39 mouse cellular contexts compared by ENCODE assay signal in the genomic region with DNA sequence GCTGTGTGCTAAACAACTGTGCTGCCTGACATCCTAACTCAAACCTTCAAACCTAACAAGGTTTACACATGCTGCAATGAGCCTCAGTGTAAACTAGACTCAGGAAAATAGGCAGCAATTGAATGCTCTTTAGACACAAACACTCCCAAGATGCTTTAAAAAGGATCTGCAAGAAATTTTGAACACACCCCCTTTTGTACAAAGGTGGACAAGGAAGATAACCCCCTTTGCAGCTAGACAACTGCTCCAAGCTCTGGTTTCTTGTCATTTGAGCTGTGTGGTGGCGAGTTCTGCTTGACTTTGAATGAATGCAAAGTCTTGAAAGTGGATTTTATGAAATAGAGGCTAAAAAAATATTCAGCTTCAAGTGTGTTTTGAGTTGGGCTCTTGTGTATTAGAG. TPM values are rescaled to one million over a fixed set of nuclear protein-coding genes. Genes with fewer than 3 reads are reported as not detected.
"Had no signal": no experiment of that assay in that cellular context is flagged by ENCODE, and none has a peak within 500 bp of the region (broad histone marks: within the 10 kb centered on the region; RNA-seq: fewer than 3 reads in every experiment).

No protein-coding gene starts in this region.

- H3K9me3 ChIP-seq: heart, embryonic 10.5 days; heart, embryonic 12.5 days; heart, embryonic 13.5 days; heart, embryonic 15.5 days; hindbrain, embryonic 10.5 days; hindbrain, embryonic 12.5 days; hindbrain, embryonic 13.5 days; hindbrain, embryonic 15.5 days; intestine, embryonic 15.5 days; kidney, embryonic 15.5 days had no signal

- DNase-seq: heart, postnatal 14 days; heart, postnatal 36 days; heart, postnatal 4 days; kidney, adult 11 months; kidney, adult 18-20 months; kidney, adult 2 months; kidney, adult 8-10 months; kidney, adult 9 months; kidney, postnatal 10 days; kidney, postnatal 14 days; kidney, postnatal 25 days; kidney, postnatal 36 days; kidney, postnatal 4 days; layer of hippocampus, adult 9-11 months; layer of hippocampus, postnatal 36 days had no signal

- H3K4me2 ChIP-seq: heart, embryonic 11.5 days; heart, embryonic 12.5 days; heart, embryonic 13.5 days; heart, embryonic 15.5 days; hindbrain, embryonic 12.5 days; hindbrain, embryonic 13.5 days; hindbrain, embryonic 14.5 days; hindbrain, embryonic 15.5 days; intestine, embryonic 15.5 days; kidney, embryonic 15.5 days had no signal

- H3K9ac ChIP-seq: heart, embryonic 12.5 days; heart, embryonic 13.5 days; heart, embryonic 15.5 days; hindbrain, embryonic 12.5 days; hindbrain, embryonic 13.5 days; hindbrain, embryonic 14.5 days; hindbrain, embryonic 15.5 days; intestine, embryonic 15.5 days; kidney, embryonic 15.5 days had no signal

- ATAC-seq: hindbrain, embryonic 16.5 days; hindbrain, postnatal 0 days; inflammation-experienced regulatory T-cells, adult 6 months; intestine, embryonic 15.5 days; intestine, embryonic 16.5 days; intestine, postnatal 0 days had no signal

- H3K4me3 ChIP-seq: heart, embryonic 10.5 days; heart, embryonic 12.5 days; heart, embryonic 13.5 days; heart, embryonic 15.5 days; hindbrain, embryonic 10.5 days; hindbrain, embryonic 12.5 days; hindbrain, embryonic 13.5 days; hindbrain, embryonic 15.5 days; intestine, embryonic 15.5 days; kidney, embryonic 15.5 days; left cerebral cortex, adult 2 months had no signal

- H3K27ac ChIP-seq: heart, embryonic 10.5 days; heart, embryonic 13.5 days; heart, embryonic 15.5 days; hindbrain, embryonic 10.5 days; hindbrain, embryonic 12.5 days; hindbrain, embryonic 13.5 days; hindbrain, embryonic 14.5 days; hindbrain, embryonic 15.5 days; hindbrain, postnatal 0 days; intestine, embryonic 15.5 days; kidney, embryonic 15.5 days; kidney, postnatal 0 days; left cerebral cortex, adult 2 months had no signal

RNA-seq across cellular contexts. Expression of gene Pou4f1, which starts 7.6 kb away (rescaled TPM):
- total RNA-seq: heart, postnatal 25 days; hematopoietic stem cell, adult 5-6 weeks; layer of hippocampus, adult 18-20 months; layer of hippocampus, postnatal 10 days; layer of hippocampus, postnatal 14 days; layer of hippocampus, postnatal 36 days; left cerebral cortex, adult 2 months had no signal
- polyA plus RNA-seq: heart, embryonic 12.5 days; kidney, adult 2 months had no signal
